In the genomic region with DNA sequence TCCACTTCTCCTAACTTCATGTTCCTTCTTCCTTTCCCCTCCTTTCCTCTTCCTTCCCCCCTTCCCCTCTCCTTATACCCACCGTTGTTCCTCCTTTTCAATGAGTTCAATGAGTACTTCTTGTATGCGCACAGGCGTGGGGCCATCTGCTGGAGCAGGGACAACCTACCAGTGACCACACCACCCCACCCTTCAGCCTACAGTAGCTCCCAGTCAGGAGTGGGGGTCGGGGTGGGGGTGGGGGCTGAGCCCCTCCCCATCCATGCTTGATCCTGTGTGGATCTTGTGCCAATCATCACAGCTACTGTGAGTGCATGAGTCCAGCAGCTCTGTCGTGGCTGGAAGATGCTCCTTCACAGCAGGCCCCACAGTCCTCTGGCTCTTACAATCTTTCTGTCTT, we compare ENCODE assay signal across 12 mouse cellular contexts.
DNase-seq lines count a peak whose midpoint lies in the region; ATAC-seq lines count a peak whose summit lies in the region.
"Had no signal": no experiment of that assay in that cellular context is flagged by ENCODE, and none has a peak within 500 bp of the region (broad histone marks: within the 10 kb centered on the region; RNA-seq: fewer than 3 reads in every experiment).

No protein-coding gene starts in this region.

- 42% methylated on average over 5 of the region's 5 CpGs for WGBS in heart, embryonic 10.5 days
- 45% methylated on average over 5 of the region's 5 CpGs for WGBS in kidney, embryonic 15.5 days
- WGBS in neural tube, embryonic 14.5 days: 37% methylated on average over 5 of the region's 5 CpGs

- ATAC-seq in kidney, embryonic 15.5 days (replicated peaks; ENCODE audit: low FRiP score): no peak
- peak; percentile 38; the same call in 1 of the 2 replicates for ATAC-seq in neural tube, embryonic 14.5 days (ENCODE audit: low read depth)
- ATAC-seq: activated CD4-positive, CD25-positive, alpha-beta regulatory T cell, adult 4 months had no signal

- DNase-seq in heart, embryonic 10.5 days (ENCODE audit: low spot score): no peak
- DNase-seq in heart, postnatal 36 days: no peak
- no peak for DNase-seq in kidney, adult 11 months
- no peak for DNase-seq in neural tube, embryonic 10.5 days (ENCODE audit: extremely low spot score, low spot score)
- DNase-seq in cerebellum, adult 9-11 months: no peak
- DNase-seq in urinary bladder, postnatal 25 days (ENCODE audit: low spot score): no peak
- DNase-seq: cerebellum, adult 18-20 months; retina, postnatal 1 day; thymus, postnatal 4 days had no signal

- peak overlapping the region; percentile 22 for H3K4me2 ChIP-seq in kidney, embryonic 15.5 days
- H3K4me2 ChIP-seq in neural tube, embryonic 14.5 days (ENCODE audit: low read depth, low read length): no peak overlapping the region

- no peaks in the 10 kb centered on the region; the same call in 1 of the 2 replicates for H3K27me3 ChIP-seq in heart, embryonic 10.5 days (ENCODE audit: insufficient read depth, poor library complexity, severe bottlenecking)
- no peaks in the 10 kb centered on the region for H3K27me3 ChIP-seq in kidney, embryonic 15.5 days
- H3K27me3 ChIP-seq in neural tube, embryonic 14.5 days (ENCODE audit: control insufficient read depth, insufficient read depth, low read length): no peaks in the 10 kb centered on the region

- no peak overlapping the region for H3K4me3 ChIP-seq in heart, embryonic 10.5 days
- H3K4me3 ChIP-seq in kidney, embryonic 15.5 days (replicated peaks): no peak overlapping the region
- no peak overlapping the region for H3K4me3 ChIP-seq in neural tube, embryonic 14.5 days (ENCODE audit: low read depth, low read length)

- intact Hi-C loops in heart, postnatal 36 days (cut with DNase I): loop anchor here (2.0 to 5.0 kb wide), 4 partner anchors 68 to 256 kb away; no protein-coding TSS in a partner anchor

- H3K9me3 ChIP-seq in heart, embryonic 10.5 days: no peaks in the 10 kb centered on the region
- H3K9me3 ChIP-seq in kidney, embryonic 15.5 days (replicated peaks): no peaks in the 10 kb centered on the region
- H3K9me3 ChIP-seq in neural tube, embryonic 14.5 days (ENCODE audit: control insufficient read depth, low read length): no peaks in the 10 kb centered on the region

- H3K4me1 ChIP-seq in heart, embryonic 10.5 days: peaks cover 24% of the 10 kb centered on the region
- H3K4me1 ChIP-seq in kidney, embryonic 15.5 days: peaks cover 37% of the 10 kb centered on the region
- H3K4me1 ChIP-seq in neural tube, embryonic 14.5 days (ENCODE audit: control insufficient read depth, insufficient read depth, low read length): peaks cover 4% of the 10 kb centered on the region; the same call in 1 of the 2 replicates

- no peaks in the 10 kb centered on the region for H3K36me3 ChIP-seq in heart, embryonic 10.5 days
- H3K36me3 ChIP-seq in kidney, embryonic 15.5 days: no peaks in the 10 kb centered on the region
- H3K36me3 ChIP-seq in neural tube, embryonic 14.5 days (ENCODE audit: control insufficient read depth, insufficient read depth, low read length): no peaks in the 10 kb centered on the region

- H3K27ac ChIP-seq in heart, embryonic 10.5 days: 0 out of 2 replicates have a peak overlapping the region, but pooled peaks have one; percentile 53
- H3K27ac ChIP-seq in kidney, embryonic 15.5 days: peak overlapping the region; percentile 84
- H3K27ac ChIP-seq in neural tube, embryonic 14.5 days (ENCODE audit: low read depth, low read length): no peak overlapping the region

- 0 out of 2 replicates have a peak overlapping the region, but pooled peaks have one; percentile 11 for H3K9ac ChIP-seq in kidney, embryonic 15.5 days
- no peak overlapping the region for H3K9ac ChIP-seq in neural tube, embryonic 14.5 days (replicated peaks; ENCODE audit: low read depth, low read length)
